Mouse (Mus musculus) myocyte (in vitro differentiated cells): ENCODE measurements around the gene Cdc42ep3. TPM values are rescaled to one million over a fixed set of nuclear protein-coding genes. Genes with fewer than 3 reads are reported as not detected.

Source experiments
- H3K27me3 ChIP-seq: one replicate; pipeline ENCODE4 v1.6.1; 2011; ENCODE audit not compliant: control insufficient read depth, insufficient read depth, insufficient read length
- H3K36me3 ChIP-seq: one replicate; pipeline ENCODE4 v1.6.1; 2011; ENCODE audit not compliant: control insufficient read depth, insufficient read depth
- H3K4me2 ChIP-seq: one replicate; pipeline ENCODE4 v1.6.1; 2011; ENCODE audit warnings: low read depth, control low read depth
- H3K4me3 ChIP-seq: one replicate; pipeline ENCODE4 v1.5.1; 2011; ENCODE audit warnings: mild to moderate bottlenecking, control low read depth, moderate library complexity
- H3K79me2 ChIP-seq: one replicate; pipeline ENCODE4 v1.6.1; 2011; ENCODE audit not compliant: control insufficient read depth, insufficient read depth
- H3ac ChIP-seq: one replicate; pipeline ENCODE4 v1.6.1; 2011; ENCODE audit not compliant: control insufficient read depth, insufficient read length
- POLR2AphosphoS2 ChIP-seq: IDR thresholded peaks from one replicate; pipeline ENCODE4 v1.6.1; 2011; ENCODE audit warnings: low read depth, control low read depth; ENCODE audit not compliant: insufficient read length
- polyA plus RNA-seq: library from polyadenylated mRNA; unstranded; fragments of >200 nt; fragmentation: generic; extraction: Trizol; gene quantifications from one replicate; pipeline ENCODE4 v1.2.1, GENCODE M21; 2012; ENCODE audit warnings: missing spikeins

Cdc42ep3 gene
- polyA plus RNA-seq, 1 experiment: 42.8 TPM

- H3K4me3 ChIP-seq: no peak overlapping the region
- H3K4me2 ChIP-seq: peak overlapping the region; percentile 75
- no peaks in the 10 kb centered on the region for H3K79me2 ChIP-seq
- H3K36me3 ChIP-seq: no peaks in the 10 kb centered on the region
- H3ac ChIP-seq: no peak overlapping the region
- no peaks in the 10 kb centered on the region for H3K27me3 ChIP-seq
- TF ChIP-seq POLR2AphosphoS2: no peak
These were observed 69.8 kb downstream of the Cdc42ep3 start for GRCm38 (mm10) chr17:79285030-79285601.
